20 mouse cellular contexts compared by ENCODE assay signal in genomic region chr3:85140488-85140887, GRCm38 (mm10).
DNase-seq lines count a peak whose midpoint lies in the region; ATAC-seq and TF ChIP-seq lines count a peak whose summit lies in the region.
"Had no signal": no experiment of that assay in that cellular context is flagged by ENCODE, and none has a peak within 500 bp of the region (broad histone marks: within the 10 kb centered on the region; RNA-seq: fewer than 3 reads in every experiment).

No protein-coding gene starts in this region.

- peak; percentile 46 for DNase-seq in retina, postnatal 1 day
- DNase-seq in retina, embryonic 14.5 days (ENCODE audit: low spot score) = no peak
- peak; percentile 36 for DNase-seq in ES-E14 (ENCODE audit: low read depth, low spot score)
- peak; percentile 63 for DNase-seq in ZHBTc4 (ENCODE audit: low read depth, low spot score)
- DNase-seq in embryo, embryonic 11 days = no peak
- DNase-seq in heart, adult 18-20 months = no peak
- DNase-seq: adrenal gland, adult 2 months; adrenal gland, postnatal 10 days; adrenal gland, postnatal 36 days; cerebellum, adult 11 months; cerebellum, adult 18-20 months; cerebellum, adult 8-10 months; cerebellum, adult 9-11 months; cerebellum, postnatal 14 days; cerebellum, postnatal 36 days had no signal

- H3K4me1 ChIP-seq in ES-E14 (ENCODE audit: control insufficient read depth in 2 of 2, insufficient read depth in 2 of 2, low read length in 2 of 2, poor library complexity in 1 of 2) = no peaks in the 10 kb centered on the region; a peak in 1 of 4 replicates
- H3K4me1 ChIP-seq in forebrain, embryonic 13.5 days = 0 out of 2 replicates have a peak, but pooled peaks cover 2% of the 10 kb centered on the region
- H3K4me1 ChIP-seq: embryonic facial prominence, embryonic 10.5 days; embryonic facial prominence, embryonic 12.5 days had no signal

- H3K4me2 ChIP-seq in forebrain, embryonic 13.5 days = no peak overlapping the region
- H3K4me2 ChIP-seq: embryonic facial prominence, embryonic 12.5 days had no signal

- no peaks in the 10 kb centered on the region for H3K36me3 ChIP-seq in ES-E14 (ENCODE audit: control insufficient read depth, insufficient read depth, low read length, poor library complexity, severe bottlenecking)
- no peaks in the 10 kb centered on the region for H3K36me3 ChIP-seq in forebrain, embryonic 13.5 days (ENCODE audit: poor library complexity, severe bottlenecking)
- H3K36me3 ChIP-seq: embryonic facial prominence, embryonic 10.5 days; embryonic facial prominence, embryonic 12.5 days had no signal

- H3K9me3 ChIP-seq in ES-E14 (ENCODE audit: control insufficient read depth, insufficient read depth, low read depth, low read length) = no peaks in the 10 kb centered on the region
- no peaks in the 10 kb centered on the region for H3K9me3 ChIP-seq in forebrain, embryonic 13.5 days (replicated peaks)
- H3K9me3 ChIP-seq: embryonic facial prominence, embryonic 10.5 days; embryonic facial prominence, embryonic 12.5 days had no signal

- no peaks in the 10 kb centered on the region for H3K27me3 ChIP-seq in forebrain, embryonic 13.5 days
- H3K27me3 ChIP-seq: embryonic facial prominence, embryonic 12.5 days had no signal

- WGBS in forebrain, embryonic 13.5 days = 35% methylated on average over 7 of the region's 7 CpGs

- no peak overlapping the region for H3K4me3 ChIP-seq in ES-E14 (ENCODE audit: insufficient read depth in 1 of 2, low read depth in 1 of 2, low read length in 2 of 2, poor library complexity in 1 of 2, severe bottlenecking in 1 of 2)
- no peak overlapping the region for H3K4me3 ChIP-seq in forebrain, embryonic 13.5 days
- H3K4me3 ChIP-seq: embryonic facial prominence, embryonic 10.5 days; embryonic facial prominence, embryonic 12.5 days had no signal

- ATAC-seq in forebrain, embryonic 13.5 days = no peak
- ATAC-seq: forebrain, embryonic 14.5 days; forebrain, embryonic 16.5 days had no signal

- no peak overlapping the region for H3K9ac ChIP-seq in ES-E14 (ENCODE audit: insufficient read depth, low read depth, low read length, poor library complexity, severe bottlenecking)
- no peak overlapping the region for H3K9ac ChIP-seq in forebrain, embryonic 13.5 days
- H3K9ac ChIP-seq: embryonic facial prominence, embryonic 12.5 days had no signal

- in situ Hi-C loops in ES-E14 (cut with MboI; ENCODE audit: low sequenced_read_pairs in 2 of 2, unreplicated experiment in 2 of 2) = no loop called here

- H3K27ac ChIP-seq in ES-E14 (ENCODE audit: insufficient read depth, low read depth, low read length, poor library complexity, severe bottlenecking) = no peak overlapping the region
- no peak overlapping the region for H3K27ac ChIP-seq in forebrain, embryonic 13.5 days
- H3K27ac ChIP-seq: embryonic facial prominence, embryonic 10.5 days; embryonic facial prominence, embryonic 12.5 days had no signal

TF ChIP-seq in ES-E14, 5 proteins besides CTCF, POLR2A, EP300 and RAD21:
- TF ChIP-seq ZC3H11A (IDR thresholded peaks at IDR 0.05; ENCODE audit: borderline replicate concordance, low read depth, low read length) = no peak
- TF ChIP-seq CHD2 (IDR thresholded peaks at IDR 0.05; ENCODE audit: low read depth, low read length) = no peak
- TF ChIP-seq ZNF384 (IDR thresholded peaks at IDR 0.05; ENCODE audit: low read depth, low read length) = no peak
- no peak for TF ChIP-seq MAFK (IDR thresholded peaks at IDR 0.05; ENCODE audit: insufficient read depth, low read depth, low read length)
- no peak for TF ChIP-seq HCFC1 (IDR thresholded peaks at IDR 0.05; ENCODE audit: borderline replicate concordance, insufficient read depth, low read length)

Comparison
In these comparisons a context has a peak if more than half of its experiments do, and no peak if none do; other contexts are left out.
1. DNase-seq: peak in retina, postnatal 1 day (single experiment), ES-E14 (single experiment) and ZHBTc4 (single experiment); none in retina, embryonic 14.5 days (single experiment), embryo, embryonic 11 days (single experiment) and heart, adult 18-20 months (0 of 2).